13 mouse cellular contexts compared by ENCODE assay signal in genomic region chr7:44647729-44648128, GRCm38 (mm10). TPM values are rescaled to one million over a fixed set of nuclear protein-coding genes. Genes with fewer than 3 reads are reported as not detected.
DNase-seq lines count a peak whose midpoint lies in the region; ATAC-seq and TF ChIP-seq lines count a peak whose summit lies in the region.
"Had no signal": no experiment of that assay in that cellular context is flagged by ENCODE, and none has a peak within 500 bp of the region (broad histone marks: within the 10 kb centered on the region; RNA-seq: fewer than 3 reads in every experiment).

No protein-coding gene starts in this region.

- no peak overlapping the region for H3K4me2 ChIP-seq in kidney, postnatal 0 days (ENCODE audit: low read length)
- H3K4me2 ChIP-seq in intestine, embryonic 15.5 days (replicated peaks): no peak overlapping the region
- H3K4me2 ChIP-seq in forebrain, embryonic 15.5 days (replicated peaks): no peak overlapping the region
- H3K4me2 ChIP-seq: embryonic facial prominence, embryonic 15.5 days; forebrain, embryonic 12.5 days; neural tube, embryonic 13.5 days had no signal

- no peak overlapping the region for H3K4me3 ChIP-seq in kidney, postnatal 0 days (replicated peaks; ENCODE audit: low read depth, low read length)
- H3K4me3 ChIP-seq in intestine, embryonic 15.5 days (replicated peaks): no peak overlapping the region
- no peak overlapping the region for H3K4me3 ChIP-seq in forebrain, embryonic 15.5 days
- H3K4me3 ChIP-seq: embryonic facial prominence, embryonic 15.5 days; forebrain, embryonic 12.5 days; neural tube, embryonic 13.5 days had no signal

- ATAC-seq in kidney, postnatal 0 days (replicated peaks; ENCODE audit: low FRiP score, low read depth): 0 out of 2 replicates have a peak, but pooled peaks have one; percentile 34
- ATAC-seq in intestine, embryonic 15.5 days: peak; percentile 37
- ATAC-seq in forebrain, embryonic 15.5 days (replicated peaks): no peak
- ATAC-seq: midbrain, embryonic 16.5 days; Patski had no signal

- no peak for DNase-seq in kidney, postnatal 0 days (ENCODE audit: low spot score)
- no peak for DNase-seq in kidney, postnatal 4 days
- peak; percentile 82 for DNase-seq in lung, postnatal 25 days (ENCODE audit: low spot score)
- no peak for DNase-seq in layer of hippocampus, postnatal 36 days
- DNase-seq in thymus, postnatal 0 days (ENCODE audit: low spot score): no peak

- no peaks in the 10 kb centered on the region for H3K9me3 ChIP-seq in kidney, postnatal 0 days (replicated peaks; ENCODE audit: low read length)
- H3K9me3 ChIP-seq in intestine, embryonic 15.5 days: no peaks in the 10 kb centered on the region
- H3K9me3 ChIP-seq in forebrain, embryonic 15.5 days: no peaks in the 10 kb centered on the region
- H3K9me3 ChIP-seq: embryonic facial prominence, embryonic 15.5 days; forebrain, embryonic 12.5 days; neural tube, embryonic 13.5 days had no signal

- H3K9ac ChIP-seq in kidney, postnatal 0 days (ENCODE audit: low read depth, low read length): no peak overlapping the region
- no peak overlapping the region for H3K9ac ChIP-seq in intestine, embryonic 15.5 days
- no peak overlapping the region for H3K9ac ChIP-seq in forebrain, embryonic 15.5 days (replicated peaks)
- H3K9ac ChIP-seq: embryonic facial prominence, embryonic 15.5 days; forebrain, embryonic 12.5 days; neural tube, embryonic 13.5 days had no signal

- no peaks in the 10 kb centered on the region for H3K36me3 ChIP-seq in kidney, postnatal 0 days (ENCODE audit: insufficient read depth, low read length)
- H3K36me3 ChIP-seq in intestine, embryonic 15.5 days: no peaks in the 10 kb centered on the region
- H3K36me3 ChIP-seq in forebrain, embryonic 15.5 days: no peaks in the 10 kb centered on the region
- H3K36me3 ChIP-seq: embryonic facial prominence, embryonic 15.5 days; forebrain, embryonic 12.5 days; neural tube, embryonic 13.5 days had no signal

- 37% methylated on average over 10 of the region's 10 CpGs for WGBS in kidney, postnatal 0 days
- WGBS in intestine, embryonic 15.5 days: 39% methylated on average over 10 of the region's 10 CpGs
- WGBS in forebrain, embryonic 15.5 days: 83% methylated on average over 10 of the region's 10 CpGs

- peaks cover 12% of the 10 kb centered on the region for H3K27me3 ChIP-seq in kidney, postnatal 0 days (ENCODE audit: insufficient read depth, low read length)
- peaks cover 13% of the 10 kb centered on the region for H3K27me3 ChIP-seq in intestine, embryonic 15.5 days (replicated peaks)
- peaks cover 8% of the 10 kb centered on the region; the same call in 1 of the 2 replicates for H3K27me3 ChIP-seq in forebrain, embryonic 15.5 days
- H3K27me3 ChIP-seq: Patski had no signal

- no peaks in the 10 kb centered on the region for H3K4me1 ChIP-seq in kidney, postnatal 0 days (replicated peaks; ENCODE audit: insufficient read depth, low read length)
- no peaks in the 10 kb centered on the region; the same call in 1 of the 2 replicates for H3K4me1 ChIP-seq in intestine, embryonic 15.5 days (replicated peaks)
- H3K4me1 ChIP-seq in forebrain, embryonic 15.5 days: peaks cover 8% of the 10 kb centered on the region
- H3K4me1 ChIP-seq: embryonic facial prominence, embryonic 15.5 days; forebrain, embryonic 12.5 days had no signal

- no peak overlapping the region for H3K27ac ChIP-seq in kidney, postnatal 0 days
- no peak overlapping the region for H3K27ac ChIP-seq in intestine, embryonic 15.5 days
- no peak overlapping the region for H3K27ac ChIP-seq in forebrain, embryonic 15.5 days (replicated peaks)
- H3K27ac ChIP-seq: embryonic facial prominence, embryonic 15.5 days; forebrain, embryonic 12.5 days; neural tube, embryonic 13.5 days had no signal

- no peak for TF ChIP-seq CTCF in kidney, postnatal 0 days (IDR thresholded peaks at IDR 0.05; ENCODE audit: low read depth)

RNA-seq across cellular contexts. Expression of gene Myh14, which starts 22.9 kb away (rescaled TPM):
- 2.5 and 3.6 TPM in 2 replicates for polyA plus RNA-seq in kidney, postnatal 0 days (2015; fragmentation: Nextera tagmentation; extraction: Ambion mirVana)
- polyA plus RNA-seq in intestine, embryonic 15.5 days (2015; fragmentation: Nextera tagmentation; extraction: Ambion mirVana): 68.4 and 74.3 TPM in 2 replicates
- total RNA-seq in layer of hippocampus, postnatal 36 days (2021): 10 to 100 TPM; 27.7 to 28.1 TPM
- polyA plus RNA-seq in thymus, postnatal 0 days (2015; fragmentation: Nextera tagmentation; extraction: Ambion mirVana): 0.66 and 1.0 TPM in 2 replicates
- polyA plus RNA-seq in forebrain, embryonic 15.5 days (2015; fragmentation: Nextera tagmentation; extraction: Ambion mirVana): 1.3 and 1.5 TPM in 2 replicates
- total RNA-seq: granulocyte monocyte progenitor cell, adult 5-6 weeks had no signal

RNA-seq across cellular contexts. Expression of gene Kcnc3, which starts 57.3 kb away (rescaled TPM):
- polyA plus RNA-seq in kidney, postnatal 0 days (2015; fragmentation: Nextera tagmentation; extraction: Ambion mirVana): 0.26 and 0.30 TPM in 2 replicates
- 0.27 and 0.36 TPM in 2 replicates for polyA plus RNA-seq in intestine, embryonic 15.5 days (2015; fragmentation: Nextera tagmentation; extraction: Ambion mirVana)
- total RNA-seq in layer of hippocampus, postnatal 36 days (2021): 100 to 1,000 TPM; 175 to 188 TPM
- polyA plus RNA-seq in thymus, postnatal 0 days (2015; fragmentation: Nextera tagmentation; extraction: Ambion mirVana): 0.03 TPM in 1 of 2 replicates, not detected in the other
- polyA plus RNA-seq in forebrain, embryonic 15.5 days (2015; fragmentation: Nextera tagmentation; extraction: Ambion mirVana): 2.6 and 3.3 TPM in 2 replicates

Comparison
In these comparisons a context has a peak if more than half of its experiments do, and no peak if none do; other contexts are left out.
1. RNA of gene Myh14, which starts 22.9 kb away (polyA plus RNA-seq): 68.4 to 74.3 TPM in intestine, embryonic 15.5 days; 2.5 to 3.6 TPM in kidney, postnatal 0 days, 1.3 to 1.5 TPM in forebrain, embryonic 15.5 days and 0.66 to 1.0 TPM in thymus, postnatal 0 days; every median in the first group is over 10 times any median in the second.